Mouse (Mus musculus) cortical plate, adult 2 months (tissue): ENCODE results near the gene Olfr159.
"Not testable (repeated sequence)": the region's sequence is repeated elsewhere in the genome, so short reads cannot be mapped to it uniquely, and the experiment has no call there.

Experiments used
- CTCF ChIP-seq: fragments of 200-500 bp; IDR thresholded peaks from 2 replicates; pipeline ENCODE4 v1.5.1; 2011; ENCODE audit warnings: mild to moderate bottlenecking, control low read depth, low read length; ENCODE audit not compliant: insufficient read depth; ENCODE audit errors: extremely low read depth
- POLR2A ChIP-seq: fragments of 200-500 bp; IDR thresholded peaks from 2 replicates; pipeline ENCODE4 v1.6.1; 2011; ENCODE audit warnings: mild to moderate bottlenecking, low read length, control low read depth; ENCODE audit not compliant: insufficient read depth; ENCODE audit errors: extremely low read depth

DNA sequence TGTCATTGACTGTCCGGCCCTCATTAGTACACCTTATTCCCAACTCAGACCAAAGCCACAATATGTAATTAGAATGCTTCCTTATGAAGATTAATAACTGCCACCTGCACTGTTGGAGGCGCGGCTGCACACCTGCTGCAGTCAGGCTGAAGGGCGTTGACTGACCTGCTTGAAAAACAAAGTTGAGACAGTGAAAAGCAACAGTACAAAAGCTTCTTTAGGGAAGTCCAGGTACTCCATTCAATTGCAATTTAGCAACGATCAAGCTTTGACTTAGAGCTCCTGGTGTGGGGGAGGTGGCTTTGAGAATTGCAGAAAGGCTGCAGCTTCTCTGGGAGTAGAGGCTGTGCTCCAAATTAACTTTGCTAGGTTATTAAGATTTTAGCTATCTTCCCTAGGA lies 25.0 kb upstream of the Olfr159 start:
- TF ChIP-seq POLR2A, CTCF: not testable (repeated sequence)
